Mouse (Mus musculus) gastrocnemius, postnatal 14 days (tissue): Measurements from ENCODE around the gene Gm47985. TPM values are rescaled to one million over a fixed set of nuclear protein-coding genes. Genes with fewer than 3 reads are reported as not detected.
"Not testable (repeated sequence)": the region's sequence is repeated elsewhere in the genome, so short reads cannot be mapped to it uniquely, and the experiment has no call there.

Experiments
- DNase-seq: peaks from one replicate; pipeline ENCODE4 v3.0.0; 2021; ENCODE audit warnings: mixed read lengths
- intact Hi-C: fragments of 180-260 bp; cut with DNase I; formaldehyde crosslinking; loops from one replicate; pipeline ENCODE4 v1.15.1; 2025; ENCODE audit warnings: low total_unique reads
- long read RNA-seq, 2 experiments: library from polyadenylated mRNA; stranded (forward); transcript quantifications; one replicate each; pipeline ENCODE4 v2.0.0; 2021
- total RNA-seq, 2 experiments: library from RNA; stranded (reverse); gene quantifications; 2 replicates each; pipeline ENCODE4 v1.2.3; 2021

Gm47985 gene
- total RNA-seq: under 1 TPM in 1 of 2 experiments, not detected in 1; 0.23 TPM
- long read RNA-seq, experiment 1: 0 reads
- long read RNA-seq, experiment 2: 0 reads

DNA sequence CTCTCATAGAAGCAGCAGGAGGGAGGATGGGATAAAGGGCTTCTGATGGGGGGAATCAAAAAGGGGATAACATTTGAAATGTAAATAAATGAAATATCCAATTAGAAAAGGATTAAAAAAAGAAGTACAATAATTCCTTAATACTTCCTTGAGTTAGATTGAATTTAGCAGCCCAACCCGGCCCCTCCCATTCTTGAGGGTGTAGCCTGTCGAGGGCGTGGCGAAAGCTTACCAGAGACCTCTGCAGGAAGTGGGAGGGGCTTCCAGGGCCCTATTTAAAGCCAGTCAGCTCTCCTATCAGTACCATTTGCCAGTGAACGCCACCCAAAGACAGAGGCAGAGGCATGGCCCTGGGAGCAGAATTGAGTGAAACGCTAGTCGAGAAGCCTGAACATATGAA is at the start of gene Gm47985:
Gm47985 (plus strand) TSS at position 272 of the 400 bp plus-strand sequence.
- DNase-seq, intact Hi-C loops: not testable (repeated sequence)

GRCm38 (mm10) chr1:151132686-151133085 is 49.7 kb upstream of the Gm47985 start:
- intact Hi-C loops: no loop called here

DNA sequence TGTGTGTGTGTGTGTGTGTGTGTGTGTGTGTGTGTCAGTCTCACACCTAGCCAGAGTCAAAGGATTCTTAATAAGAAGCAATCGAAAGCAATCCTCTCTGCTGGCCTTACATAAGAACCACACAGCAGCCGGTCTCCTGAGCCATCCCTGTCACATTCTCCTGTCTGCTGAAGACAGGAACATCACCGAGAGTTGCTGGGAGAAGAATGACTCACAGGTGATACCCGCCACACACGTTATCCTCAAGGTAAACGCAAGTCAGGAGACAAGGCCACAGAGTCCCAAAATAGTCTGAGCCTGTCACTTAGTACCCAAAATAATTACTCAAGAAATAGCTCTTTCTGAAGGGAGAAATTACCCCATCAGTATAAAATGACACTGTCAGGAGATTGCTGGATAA is 43.9 kb upstream of the Gm47985 start:
- DNase-seq: no peak
- intact Hi-C loops: no loop called here

More at GRCm38 (mm10) chr1:151132686-151133085, 49.7 kb upstream of the Gm47985 start:
- DNase-seq: no peak

- intact Hi-C loops: no loop called here
- no peak for DNase-seq
Observed at GRCm38 (mm10) chr1:151140956-151141355, 41.4 kb upstream of the Gm47985 start.

DNA sequence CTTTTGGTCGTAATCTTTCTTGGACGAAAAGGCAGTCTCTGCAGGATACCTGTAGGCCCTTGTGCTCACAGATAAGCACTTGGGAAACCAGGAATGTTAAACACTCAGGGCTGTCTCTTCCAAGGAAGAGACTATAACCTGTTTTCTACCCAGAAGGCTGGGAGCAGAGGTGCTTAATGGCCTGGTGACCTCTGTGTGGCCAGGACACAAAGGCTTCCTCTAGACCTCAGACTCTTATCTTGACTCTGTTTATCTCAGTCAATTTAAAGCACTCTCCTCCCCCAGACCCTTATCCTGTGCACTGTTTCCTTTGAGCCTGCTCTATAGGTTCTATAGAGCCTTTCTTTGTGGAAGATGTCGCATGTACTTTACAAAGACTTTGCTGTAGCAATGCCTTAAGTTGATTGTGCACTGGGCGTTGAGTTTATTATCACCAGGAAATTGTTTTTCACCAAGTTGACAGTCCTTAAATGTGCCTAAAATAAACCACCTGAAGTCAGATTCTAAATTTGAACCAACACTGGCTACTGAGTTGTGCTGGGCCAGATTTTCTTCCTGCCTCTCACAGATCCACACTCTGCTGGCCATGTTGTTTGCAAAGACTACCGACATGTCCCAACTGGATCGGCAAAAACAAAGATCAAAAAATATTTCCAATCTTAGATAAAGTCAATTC is 37.7 kb upstream of the Gm47985 start:
- intact Hi-C loops: no loop called here
- no peak for DNase-seq

GRCm38 (mm10) chr1:151147801-151148200 is 34.5 kb upstream of the Gm47985 start:
- intact Hi-C loops: no loop called here
- DNase-seq: no peak

DNA sequence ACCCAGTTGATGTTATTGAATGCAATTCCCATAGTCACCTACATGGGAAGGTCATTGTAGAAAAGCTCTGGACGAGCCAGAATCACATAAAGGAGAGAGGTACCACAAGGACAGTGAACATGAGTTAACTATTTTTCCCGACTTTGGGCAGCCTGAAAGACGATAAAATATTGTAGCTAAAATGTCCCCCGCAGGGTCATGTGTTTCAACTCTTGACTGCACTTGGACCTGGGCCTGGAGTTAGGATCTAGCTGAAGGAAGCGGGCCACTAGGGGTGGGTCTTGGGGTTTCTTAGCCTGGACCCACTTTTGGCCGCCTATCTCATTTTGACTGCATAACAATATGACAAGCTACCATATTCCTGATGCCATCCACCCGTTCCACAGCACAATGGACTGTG is 32.1 kb upstream of the Gm47985 start:
- DNase-seq: no peak
- intact Hi-C loops: no loop called here

- DNase-seq: no peak
- intact Hi-C loops: no loop called here
Observed at GRCm38 (mm10) chr1:151151089-151151488, 31.2 kb upstream of the Gm47985 start.

GRCm38 (mm10) chr1:151153056-151153652 is 29.2 kb upstream of the Gm47985 start:
- DNase-seq: no peak
- intact Hi-C loops: no loop called here

- DNase-seq, intact Hi-C loops: not testable (repeated sequence)
Observed at GRCm38 (mm10) chr1:151154131-151154530, 28.2 kb upstream of the Gm47985 start.

- intact Hi-C loops: no loop called here
- DNase-seq: no peak
Observed at GRCm38 (mm10) chr1:151156129-151156528, 26.2 kb upstream of the Gm47985 start.

DNA sequence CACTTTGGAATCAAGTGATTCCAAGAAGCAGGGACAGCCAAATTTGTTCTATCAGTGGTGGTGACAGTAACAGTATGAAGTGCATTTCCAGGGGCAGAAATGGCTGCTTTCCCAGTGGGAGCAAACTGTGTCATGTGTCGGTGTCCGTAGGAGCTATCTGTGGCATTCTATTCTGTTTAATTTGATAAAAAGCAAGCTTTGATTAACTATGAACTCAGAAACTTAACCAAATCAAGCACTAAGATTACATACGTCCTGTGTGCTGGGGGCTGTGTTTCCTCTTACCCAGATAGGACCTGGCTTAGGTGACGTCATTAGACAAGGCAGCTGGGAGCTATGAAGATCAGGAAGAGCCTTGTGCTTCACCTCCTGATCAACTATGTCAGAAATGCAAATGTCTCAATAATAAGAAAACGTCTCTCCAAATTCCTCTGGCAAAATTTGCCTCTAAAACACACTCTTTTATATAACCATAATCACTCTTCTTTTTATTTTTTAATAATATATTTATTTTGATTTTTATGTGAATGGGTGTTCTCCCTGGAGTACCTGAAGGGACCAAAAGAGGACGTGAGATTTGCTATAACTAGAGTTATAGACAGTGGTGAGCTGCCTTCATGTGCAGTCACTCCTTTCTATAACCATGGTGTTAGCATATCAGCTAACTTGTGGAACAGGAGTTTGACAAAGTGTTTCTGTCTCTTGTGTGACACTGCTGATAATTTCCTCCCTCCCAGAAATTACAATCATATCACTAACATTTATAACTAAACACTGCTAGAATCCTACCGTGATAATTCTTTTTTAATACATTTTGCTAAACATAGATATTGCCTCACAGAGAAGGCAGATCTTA is 25.3 kb upstream of the Gm47985 start:
- no peak for DNase-seq
- intact Hi-C loops: no loop called here

DNA sequence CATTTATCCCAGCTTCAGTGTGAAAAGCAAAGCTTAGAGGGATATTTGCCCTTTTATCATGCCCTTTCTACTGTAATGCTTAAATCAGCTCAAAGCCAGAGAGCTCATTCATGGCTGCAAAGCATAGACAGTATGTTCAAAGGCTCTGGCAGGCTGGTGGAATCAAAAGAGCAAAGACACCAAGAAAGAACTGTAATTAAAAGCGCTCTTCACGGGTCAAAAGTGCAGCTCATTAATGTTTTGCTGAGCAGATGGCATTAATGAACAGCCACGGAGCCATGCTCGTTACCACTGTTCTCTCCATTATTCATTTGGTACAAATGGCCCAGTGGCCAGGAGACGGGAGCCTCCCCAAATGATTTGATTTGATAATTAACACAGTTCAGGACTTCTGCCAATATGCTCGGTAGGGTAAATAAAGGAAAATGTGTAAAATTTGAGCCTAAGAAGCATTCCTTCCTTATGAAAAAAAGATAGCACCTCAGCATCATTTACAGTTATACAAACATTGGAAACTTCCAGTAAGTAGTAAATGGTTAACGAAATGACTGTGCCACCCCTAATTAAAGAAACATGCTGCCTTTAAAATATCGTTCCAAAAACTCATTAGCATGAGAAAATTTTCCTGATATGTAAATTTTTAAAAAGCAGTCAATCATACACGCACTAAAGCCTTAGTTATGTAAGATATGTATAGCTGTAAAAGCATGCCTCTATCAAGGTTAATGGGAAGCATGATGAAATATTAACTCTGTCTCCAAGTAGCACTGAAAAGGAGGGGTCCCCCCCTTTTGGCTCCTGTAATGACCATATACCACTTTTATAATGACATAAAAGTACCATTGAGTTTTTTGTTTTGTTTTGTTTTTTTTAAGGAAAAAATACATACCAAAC is 24.1 kb upstream of the Gm47985 start:
- no peak for DNase-seq
- intact Hi-C loops: no loop called here

DNA sequence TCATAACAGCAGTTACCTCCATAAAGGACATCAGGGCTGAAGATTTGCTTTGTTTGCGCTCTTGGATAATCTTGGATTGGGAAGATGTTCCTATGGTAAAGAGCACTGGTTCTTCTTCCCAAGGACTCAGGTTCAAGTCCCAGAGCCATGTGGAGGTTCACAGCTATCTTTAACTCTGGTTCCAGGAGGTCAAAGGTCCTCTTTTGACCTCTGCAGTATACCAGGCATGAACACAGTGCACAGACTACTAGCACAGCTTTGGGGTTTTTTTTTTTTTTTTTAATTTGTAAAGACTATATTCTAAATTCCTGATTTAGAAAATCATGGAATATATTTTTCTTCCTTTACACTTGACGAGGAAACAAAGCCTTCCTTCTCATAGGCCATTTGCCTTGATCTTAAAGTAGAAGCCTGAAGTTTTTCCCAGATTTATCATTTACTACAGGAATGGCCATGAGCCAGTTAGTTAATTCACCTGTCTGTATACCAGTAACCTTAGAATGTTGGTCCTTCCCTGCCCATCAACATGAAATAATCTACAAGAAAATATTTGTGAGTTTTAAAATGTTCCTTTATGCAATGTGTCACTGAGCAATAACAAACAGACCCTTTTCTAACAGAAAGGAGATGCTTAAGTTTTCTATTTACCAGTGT is 23.4 kb upstream of the Gm47985 start:
- no peak for DNase-seq
- intact Hi-C loops: no loop called here

DNA sequence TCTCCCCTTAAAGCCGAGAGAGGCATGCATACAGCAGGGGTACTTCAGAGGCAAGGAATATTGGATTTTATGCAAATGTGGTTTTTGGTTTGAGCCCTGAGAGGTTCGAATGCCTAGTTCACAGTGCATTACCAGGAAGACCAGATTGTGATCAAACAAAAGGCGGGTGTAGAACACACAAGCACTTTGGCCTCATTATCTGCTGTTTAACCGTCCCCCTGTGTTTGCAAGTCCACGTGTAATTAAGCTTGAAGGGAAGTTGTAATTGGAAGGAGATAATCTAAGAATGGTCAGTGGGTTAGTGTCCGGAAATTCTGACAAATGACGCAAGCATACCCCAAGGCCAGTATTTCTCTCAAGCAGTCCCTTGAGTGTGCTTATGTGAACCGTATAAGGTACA is 16.3 kb upstream of the Gm47985 start:
- intact Hi-C loops: no loop called here
- no peak for DNase-seq

- no peak for DNase-seq
- intact Hi-C loops: no loop called here
Observed at GRCm38 (mm10) chr1:151167297-151168047, 14.9 kb upstream of the Gm47985 start.

DNA sequence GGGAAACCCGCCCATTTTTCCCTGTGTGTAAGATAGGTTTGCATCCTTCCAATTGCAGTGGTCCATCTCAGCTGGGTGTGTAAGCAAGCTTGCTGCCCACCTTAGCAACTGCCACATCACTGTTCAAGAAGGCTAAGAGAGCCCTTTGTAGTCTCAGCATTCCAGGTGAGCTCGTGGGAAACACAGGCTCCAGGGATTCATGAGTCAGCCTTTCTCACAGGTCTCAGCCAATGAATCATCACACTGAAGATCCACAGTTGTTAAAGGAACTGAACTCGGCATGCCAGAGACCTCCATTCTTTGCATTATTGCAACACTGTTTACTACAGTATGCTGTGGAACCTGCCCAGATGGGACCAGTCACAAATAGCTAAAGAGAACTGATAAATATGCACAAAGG is 13.7 kb upstream of the Gm47985 start:
- intact Hi-C loops: no loop called here
- no peak for DNase-seq
